Mouse (Mus musculus) lung, postnatal 25 days (tissue): ENCODE data around the gene Pom121l2.

Experiments used
- DNase-seq: peaks from one replicate; pipeline ENCODE4 v3.0.0; 2022; ENCODE audit warnings: low spot score

Pom121l2 gene

GRCm38 (mm10) chr13:21993957-21994738 is 13.2 kb downstream of the Pom121l2 start:
- no peak for DNase-seq

DNA sequence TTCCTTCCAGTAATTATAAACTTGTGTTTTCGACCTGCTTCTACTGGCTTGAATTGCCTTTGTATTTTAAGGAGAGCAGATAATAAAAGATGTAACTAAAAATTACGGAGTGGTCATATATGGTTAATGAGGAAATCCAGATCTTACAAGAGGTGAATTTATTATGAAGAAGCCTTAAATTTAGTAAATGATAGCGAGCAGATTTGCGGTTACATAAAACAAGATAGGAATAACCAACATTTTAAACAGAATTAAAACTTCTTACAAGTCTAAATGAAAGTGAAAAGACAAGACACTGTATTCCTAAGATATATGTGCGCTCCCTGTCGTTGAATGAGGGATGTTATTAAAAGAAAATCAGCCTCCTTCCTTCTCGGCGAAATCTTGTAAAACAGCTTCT is 13.9 kb downstream of the Pom121l2 start:
- DNase-seq, result no peak

- no peak for DNase-seq
Measured at GRCm38 (mm10) chr13:21995331-21995914, 14.4 kb downstream of the Pom121l2 start.

- DNase-seq, result no peak
Measured at GRCm38 (mm10) chr13:21996101-21996839, 15.3 kb downstream of the Pom121l2 start.

GRCm38 (mm10) chr13:21996840-21997185 is 15.8 kb downstream of the Pom121l2 start:
- no peak for DNase-seq

- no peak for DNase-seq
Measured at GRCm38 (mm10) chr13:21997201-21997820, 16.3 kb downstream of the Pom121l2 start.

GRCm38 (mm10) chr13:21997821-21998220 is 16.8 kb downstream of the Pom121l2 start:
- DNase-seq, result no peak

DNA sequence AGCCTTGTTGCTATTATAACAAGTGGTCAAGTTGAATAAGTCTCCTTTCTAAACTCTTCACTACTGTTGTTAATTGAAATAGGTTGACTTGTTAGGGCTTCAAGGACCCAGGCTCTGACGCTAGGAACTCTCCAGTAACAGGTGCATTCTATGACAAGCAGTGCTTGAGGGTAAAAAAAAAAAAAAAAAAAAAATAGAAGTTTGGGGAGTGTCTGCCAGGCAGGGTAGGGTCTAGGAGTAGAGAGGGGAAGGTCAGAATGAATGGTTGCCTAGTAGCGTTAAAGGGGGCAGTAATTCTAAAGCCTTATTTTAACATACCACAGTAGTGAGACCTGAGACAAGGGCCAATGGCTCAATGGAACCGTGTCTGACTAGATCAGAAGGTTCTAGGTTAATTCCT is 17.4 kb downstream of the Pom121l2 start:
- no peak for DNase-seq

DNA sequence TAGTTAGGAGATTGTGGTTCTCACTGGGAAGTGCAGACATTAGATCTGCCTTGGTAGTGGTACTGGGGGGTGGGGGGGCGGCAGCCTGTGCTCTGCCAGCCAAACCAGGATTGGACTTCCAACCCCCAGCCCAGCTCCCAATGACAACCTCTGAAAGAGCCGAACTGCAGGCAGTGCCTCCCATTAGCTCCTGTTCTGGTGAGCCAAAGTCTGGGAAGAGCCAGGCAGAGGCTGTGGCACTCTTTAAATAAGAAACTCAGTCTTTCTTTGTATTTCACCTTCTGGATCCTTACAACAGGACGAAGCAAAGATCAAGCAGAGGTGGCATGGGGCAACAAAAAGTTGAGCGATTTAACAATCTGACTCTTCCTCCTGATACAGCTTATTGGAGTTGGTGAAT is 18.2 kb downstream of the Pom121l2 start:
- DNase-seq, result no peak

DNA sequence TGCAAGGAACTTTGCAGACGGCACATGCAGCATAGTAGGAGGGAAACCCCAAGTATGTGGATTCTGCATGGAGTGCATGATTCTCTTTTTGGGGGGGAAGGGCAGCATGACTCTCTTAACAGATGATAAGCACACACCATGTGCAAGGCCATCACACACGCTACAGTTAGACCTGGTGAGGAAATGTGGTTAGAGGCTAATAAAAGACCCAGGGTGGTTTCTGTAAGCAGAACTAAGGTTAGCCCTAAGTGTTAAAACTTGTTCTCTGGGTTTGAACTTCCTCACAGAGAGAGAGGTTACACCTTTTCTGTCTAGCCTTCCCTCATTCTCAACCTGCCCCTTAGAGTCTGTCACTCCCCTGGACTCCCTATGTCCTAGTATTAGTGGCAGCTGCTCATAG is 20.4 kb downstream of the Pom121l2 start:
- DNase-seq, result no peak

GRCm38 (mm10) chr13:22001823-22002222 is 20.8 kb downstream of the Pom121l2 start:
- DNase-seq, result no peak

DNA sequence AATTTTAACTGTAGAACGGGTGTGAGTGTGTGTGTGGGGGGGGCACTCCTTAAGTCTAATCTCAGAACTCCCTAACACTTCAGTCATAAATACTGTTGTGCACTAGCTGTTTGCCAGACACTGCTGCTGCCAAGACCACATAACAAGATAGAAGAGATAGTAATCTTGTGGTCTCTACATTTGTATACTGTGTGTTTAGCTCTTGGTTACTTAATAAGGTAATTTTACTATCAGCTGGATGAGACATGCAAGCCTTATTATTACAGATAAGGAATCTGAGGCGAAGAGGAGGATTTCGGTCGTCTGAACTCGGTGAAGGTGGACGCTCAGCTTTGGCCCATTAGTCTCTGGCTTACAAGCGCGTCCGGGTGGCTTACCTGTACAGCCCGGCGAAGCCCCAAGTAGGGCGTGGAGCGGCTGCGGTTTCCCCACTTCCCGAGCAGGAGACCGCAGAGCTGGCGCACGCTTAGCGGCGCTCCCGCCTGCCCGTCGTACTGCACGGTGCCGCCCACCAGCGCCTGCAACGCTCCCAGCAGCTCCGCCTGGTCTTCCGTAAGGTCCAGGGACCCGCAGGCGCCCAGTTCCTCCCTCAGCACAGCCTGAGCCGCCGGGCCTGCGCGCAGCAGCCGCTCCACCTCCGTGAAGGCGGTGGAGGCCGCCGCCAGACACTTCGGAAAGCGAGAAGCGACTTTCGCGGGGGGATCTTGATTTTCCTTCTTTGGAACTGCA is 24.8 kb downstream of the Pom121l2 start:
- peak; percentile 38 for DNase-seq

DNA sequence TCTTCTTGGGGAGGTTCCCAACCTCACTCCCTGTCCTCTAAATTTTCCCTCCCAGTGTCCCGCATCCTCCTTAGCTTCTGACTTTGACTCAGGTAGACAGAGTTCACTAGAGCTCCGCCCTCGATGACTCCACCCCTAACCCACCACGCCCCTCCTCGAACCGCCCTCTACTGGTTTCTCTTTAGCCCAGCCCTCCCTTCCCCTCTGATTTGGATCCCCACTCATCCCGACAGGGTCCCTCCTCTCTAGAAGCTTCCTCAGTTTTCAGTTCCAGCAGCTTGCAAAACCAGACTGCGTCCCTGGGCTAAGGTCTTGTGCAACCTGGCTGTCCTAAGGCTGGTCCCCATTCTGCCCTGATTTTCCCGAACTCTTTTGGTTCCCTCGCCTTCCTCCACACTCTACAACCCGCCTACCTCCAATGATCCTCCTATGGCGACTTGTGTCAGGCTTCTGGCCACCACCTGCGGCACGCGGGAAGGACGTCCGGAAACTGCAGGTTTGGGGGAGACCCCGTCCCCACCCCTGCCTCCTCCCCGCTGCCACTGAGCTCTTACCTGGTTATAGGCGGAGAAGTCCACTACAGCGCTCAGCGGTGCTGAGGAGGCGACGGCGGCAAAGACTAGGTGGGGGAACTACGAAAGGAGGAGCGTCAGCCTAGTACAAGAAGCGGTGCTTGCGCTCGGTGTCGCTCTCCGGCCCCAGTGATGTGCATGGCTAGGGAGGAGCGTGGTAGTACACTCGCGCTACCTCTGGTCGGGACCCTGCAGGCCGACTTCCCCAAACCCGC is 25.5 kb downstream of the Pom121l2 start:
- peak; percentile 51 for DNase-seq

GRCm38 (mm10) chr13:22007121-22007510 is 26.1 kb downstream of the Pom121l2 start:
- DNase-seq, result no peak

DNA sequence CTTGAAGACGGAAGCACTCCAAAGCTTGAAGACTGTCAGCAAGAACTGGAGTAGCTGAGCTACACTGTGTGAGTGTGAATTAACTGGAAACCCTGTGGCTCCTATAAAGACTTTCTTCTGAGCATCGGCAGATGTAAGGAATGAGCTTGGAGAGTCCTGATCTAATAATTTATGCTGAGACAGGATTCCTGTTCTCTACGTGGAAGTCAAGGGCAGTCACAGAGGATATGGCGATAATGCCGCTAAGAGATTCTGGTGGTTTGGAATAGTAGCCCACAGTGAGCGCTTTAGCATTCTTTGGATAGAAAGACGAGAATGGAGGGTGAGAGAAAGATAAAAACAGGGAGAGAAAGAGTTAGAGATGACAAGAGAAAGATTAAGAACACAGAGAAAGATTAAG is 26.9 kb downstream of the Pom121l2 start:
- no peak for DNase-seq

- DNase-seq, result no peak
Measured at GRCm38 (mm10) chr13:22008707-22009106, 27.7 kb downstream of the Pom121l2 start.

DNA sequence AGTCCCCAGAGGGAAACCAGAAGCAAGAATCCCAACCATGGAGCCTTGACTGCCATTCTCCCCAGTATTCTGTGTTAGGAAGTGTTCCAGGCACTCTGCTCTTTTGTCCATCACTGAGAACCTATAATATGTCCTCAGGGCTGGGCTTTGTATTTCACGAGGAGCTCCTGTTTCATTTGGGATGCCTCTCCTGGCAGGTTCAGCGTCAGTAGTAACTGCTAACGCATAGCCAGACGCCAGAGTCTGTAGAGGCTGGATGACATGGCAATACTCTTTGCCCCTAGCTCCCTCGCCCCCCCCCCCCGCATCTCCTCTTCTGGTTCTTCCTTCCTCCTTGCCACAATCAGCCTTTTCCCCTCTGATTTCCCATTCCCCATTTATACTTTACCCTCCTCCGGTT is 28.6 kb downstream of the Pom121l2 start, which contains the start of gene Prss16:
Gene Prss16 (minus strand): TSS at position 101 of the 400 bp plus-strand sequence.
- no peak for DNase-seq

- DNase-seq, result no peak
Measured at GRCm38 (mm10) chr13:22013716-22014115, 32.7 kb downstream of the Pom121l2 start.

DNA sequence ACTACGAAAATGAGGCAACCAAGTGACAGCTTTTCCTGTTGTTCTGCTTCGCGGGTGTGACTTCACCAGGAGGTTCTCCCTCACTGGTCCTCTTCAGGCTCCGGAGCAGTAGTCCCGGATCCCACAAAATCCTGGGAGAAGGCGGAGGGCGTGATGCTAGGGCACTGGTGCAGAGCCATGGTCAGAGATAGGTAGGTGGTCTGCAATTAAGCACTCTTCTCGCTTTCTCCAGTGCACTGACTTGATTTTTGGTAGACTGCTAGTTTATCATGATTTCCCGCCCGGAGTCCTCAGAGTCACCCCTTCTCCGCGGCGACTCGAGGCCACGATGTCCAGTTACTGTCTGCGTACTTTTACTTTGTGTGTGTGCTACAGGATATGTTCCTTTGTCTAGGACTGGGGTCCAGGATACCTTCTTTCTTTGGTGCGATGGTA is 33.4 kb downstream of the Pom121l2 start:
- no peak for DNase-seq

GRCm38 (mm10) chr13:22015479-22016450 is 34.8 kb downstream of the Pom121l2 start:
- DNase-seq, result peak; percentile 78
